Comparison of ENCODE assay signal across 8 mouse cellular contexts in genomic region chr10:94990768-94991563, GRCm38 (mm10). TPM values are rescaled to one million over a fixed set of nuclear protein-coding genes. Genes with fewer than 3 reads are reported as not detected.
DNase-seq lines count a peak whose midpoint lies in the region; ATAC-seq and TF ChIP-seq lines count a peak whose summit lies in the region.

No protein-coding gene starts in this region.

- 24% methylated on average over 17 of the region's 17 CpGs for WGBS in hindbrain, embryonic 12.5 days

- peak overlapping the region; percentile 18; the same call in 1 of the 2 replicates for H3K4me3 ChIP-seq in hindbrain, embryonic 12.5 days

- H3K36me3 ChIP-seq in hindbrain, embryonic 12.5 days = no peaks in the 10 kb centered on the region

- H3K27ac ChIP-seq in hindbrain, embryonic 12.5 days = no peak overlapping the region

- peaks cover 18% of the 10 kb centered on the region; the same call in 1 of the 2 replicates for H3K4me1 ChIP-seq in hindbrain, embryonic 12.5 days

- ATAC-seq in Patski = peak; percentile 15
- peak; percentile 55 for ATAC-seq in hindbrain, embryonic 12.5 days (ENCODE audit: low FRiP score)
- no peak for ATAC-seq in monocyte, adult 5-6 weeks (replicated peaks; ENCODE audit: insufficient number of reproducible peaks, low FRiP score, low TSS enrichment, poor library complexity, severe bottlenecking)

- no peak for DNase-seq in Patski (ENCODE audit: low read depth, low spot score)
- peak; percentile 36 for DNase-seq in cerebellum, adult 9-11 months
- peak; percentile 55 to 56 for DNase-seq in frontal cortex, postnatal 10 days (ENCODE audit: low spot score in 2 of 2)
- DNase-seq in layer of hippocampus, adult 9-11 months = peak; percentile 73
- peak; percentile 94 for DNase-seq in lung, postnatal 36 days
- peak; percentile 93 for DNase-seq in skeletal muscle tissue, adult 2 months (ENCODE audit: low read depth, low spot score)

- TF ChIP-seq CTCF in Patski (IDR thresholded peaks at IDR 0.05) = no peak

- POLR2A ChIA-PET in Patski (lab: Charles Lee) = interaction anchor here (0.7 to 1.2 kb wide), 3 partner anchors 449 to 701 kb away, joined by 3 to 4 read pairs (median 3); no protein-coding TSS in a partner anchor

- peak overlapping the region; percentile 45 for H3K4me2 ChIP-seq in hindbrain, embryonic 12.5 days (replicated peaks)

- no peak overlapping the region for H3K9ac ChIP-seq in hindbrain, embryonic 12.5 days

- in situ Hi-C loops in Patski (cut with MboI; ENCODE audit: low pct_unique_long_range_greater_than_20kb) = loop anchor here (5.0 to 25.0 kb wide), 5 partner anchors 86 to 896 kb away; partner anchors contain the start of gene Socs2

- CTCF ChIA-PET in Patski (lab: Charles Lee) = interaction anchor here (0.6 to 4.9 kb wide), 34 partner anchors 10 to 903 kb away, joined by 3 to 87 read pairs (median 4); no protein-coding TSS in a partner anchor

- H3K9me3 ChIP-seq in hindbrain, embryonic 12.5 days (replicated peaks) = no peaks in the 10 kb centered on the region

- no peaks in the 10 kb centered on the region for H3K27me3 ChIP-seq in Patski
- H3K27me3 ChIP-seq in hindbrain, embryonic 12.5 days = peaks cover 14% of the 10 kb centered on the region; the same call in 1 of the 2 replicates

RNA-seq across cellular contexts. Expression of gene Plxnc1, which starts 46.3 kb away (rescaled TPM):
- polyA plus RNA-seq in Patski (2021) = 1.9 TPM
- polyA plus RNA-seq in hindbrain, embryonic 12.5 days (2016; fragmentation: Nextera tagmentation; extraction: Ambion mirVana) = 6.4 and 6.7 TPM in 2 replicates
- 16.6 to 34.4 TPM (median 24.1 TPM) in 3 replicates for total RNA-seq in monocyte, adult 5-6 weeks (2017)
